Mouse (Mus musculus): Measurements from ENCODE around the gene Txndc9.

Txndc9 gene

DNA sequence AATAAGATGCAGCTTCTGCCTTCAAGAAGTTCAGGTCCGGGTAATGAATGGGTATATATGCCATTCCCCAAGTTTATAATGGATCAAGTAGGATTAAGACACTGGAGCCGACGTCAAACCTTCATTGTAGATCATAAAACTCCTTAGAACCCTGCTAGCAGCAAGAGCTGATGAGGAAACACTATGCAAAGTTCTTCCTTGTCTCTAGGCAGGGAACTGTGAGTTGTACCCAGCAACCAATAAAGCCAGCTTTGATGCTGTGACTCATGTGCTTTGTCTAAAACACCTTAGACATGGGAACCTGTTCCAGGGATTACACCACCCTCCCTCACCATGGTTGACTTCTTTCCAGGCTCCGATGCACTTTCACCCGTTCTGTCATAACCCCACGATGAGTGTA is 28.9 kb downstream of the Txndc9 start:
- no peak for DNase-seq

DNA sequence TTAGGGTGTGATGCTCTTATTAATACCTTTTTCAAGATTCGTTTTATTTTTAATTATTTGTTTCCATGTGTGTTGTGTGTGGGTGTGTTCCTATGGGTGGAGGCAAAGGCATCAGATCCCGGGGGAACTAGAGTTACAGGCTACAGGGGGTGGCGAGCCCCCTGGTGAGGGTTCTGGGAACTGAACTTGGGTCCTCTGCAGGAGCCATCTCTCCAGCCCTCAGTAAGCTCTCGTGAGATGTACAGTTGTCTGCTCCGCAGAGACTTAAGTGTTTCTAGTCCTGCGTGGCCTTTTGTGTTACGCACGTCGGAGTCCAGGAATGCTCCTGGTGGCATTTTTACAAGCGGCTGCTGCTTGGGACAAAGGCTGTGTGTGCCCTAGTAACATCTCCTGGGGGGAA is 32.1 kb downstream of the Txndc9 start:
- DNase-seq, result no peak

DNA sequence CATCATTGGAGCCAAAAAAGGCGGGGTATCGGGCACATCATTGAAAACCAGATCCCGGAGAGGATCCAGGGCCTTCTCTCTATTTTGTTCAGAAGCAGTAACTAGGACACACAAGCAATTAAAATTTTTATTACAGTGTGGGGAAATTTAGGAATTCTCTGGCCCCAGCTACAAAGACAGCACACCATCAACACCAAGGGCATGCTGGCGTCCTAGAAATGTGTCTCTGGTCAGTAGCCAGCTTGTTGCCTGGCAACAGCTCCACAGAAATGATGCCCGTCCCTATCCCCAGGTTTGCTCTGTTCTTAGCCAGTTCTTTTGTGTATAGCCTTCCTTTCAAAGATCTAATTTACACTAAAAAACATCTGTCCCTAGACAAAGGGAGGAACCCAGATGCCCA is 38.2 kb downstream of the Txndc9 start:
- no peak for DNase-seq

DNA sequence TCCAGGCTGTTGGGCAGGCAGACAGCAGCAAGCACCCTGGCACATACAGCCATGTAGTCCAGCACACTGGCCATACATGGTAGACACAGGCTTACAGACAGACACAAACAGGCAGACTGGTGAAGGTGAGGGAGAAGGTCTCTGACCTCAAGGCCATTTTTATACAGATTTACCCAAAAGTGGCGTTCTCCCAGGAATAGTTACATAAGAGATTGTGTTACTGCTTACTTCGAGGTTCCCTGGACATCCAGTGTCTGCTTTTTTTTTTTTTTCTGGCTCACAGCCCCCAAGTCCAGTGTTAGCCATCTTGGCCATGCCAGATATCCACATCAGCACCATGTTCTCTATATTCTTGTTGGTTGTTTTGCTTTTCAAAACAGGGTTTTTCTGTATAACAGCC is 39.2 kb downstream of the Txndc9 start:
- DNase-seq, result no peak

DNA sequence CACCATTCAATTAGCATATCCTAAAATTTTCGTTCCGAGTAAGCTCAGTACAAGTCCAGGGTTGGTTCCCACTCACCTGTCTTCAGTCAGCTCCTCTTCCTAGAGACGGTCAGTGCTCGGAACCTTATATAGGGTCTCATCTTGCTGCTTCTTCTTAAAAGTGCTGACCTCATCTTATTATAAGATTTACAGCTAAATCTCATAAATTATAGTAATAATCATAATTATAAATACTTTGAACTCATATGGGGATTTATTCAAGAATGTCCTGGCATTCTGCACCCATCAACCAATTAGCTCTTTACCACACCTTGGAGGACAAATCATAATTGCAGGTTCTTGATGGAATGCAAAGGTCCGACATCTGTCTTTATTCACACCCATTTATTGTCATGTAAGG is 40.0 kb downstream of the Txndc9 start, which contains the start of gene Lyg1:
Gene Lyg1 (minus strand): TSS at position 101 of the 400 bp plus-strand sequence.
- DNase-seq, result no peak

GRCm38 (mm10) chr1:37956690-37957431 is 40.8 kb downstream of the Txndc9 start:
- no peak for DNase-seq

DNA sequence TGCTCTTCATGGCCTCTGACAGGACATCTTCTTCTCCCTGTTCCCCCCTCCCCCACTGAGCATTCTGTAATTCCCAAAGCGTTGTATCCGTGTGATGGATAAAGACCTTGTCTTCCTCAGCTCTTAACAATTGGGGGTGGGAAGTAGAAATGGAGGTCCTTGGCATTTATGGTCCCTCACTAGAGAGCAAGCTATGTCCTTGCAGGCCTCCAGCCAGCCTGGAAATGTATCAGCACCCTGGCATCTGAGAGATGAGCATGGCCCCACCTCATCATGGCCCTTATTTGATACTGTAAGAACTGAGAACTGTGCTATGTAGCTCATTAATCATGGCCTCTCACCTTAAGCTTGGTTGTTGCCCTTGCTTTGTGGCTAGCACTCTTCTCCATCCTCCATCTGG is 42.4 kb downstream of the Txndc9 start:
- no peak for DNase-seq

DNA sequence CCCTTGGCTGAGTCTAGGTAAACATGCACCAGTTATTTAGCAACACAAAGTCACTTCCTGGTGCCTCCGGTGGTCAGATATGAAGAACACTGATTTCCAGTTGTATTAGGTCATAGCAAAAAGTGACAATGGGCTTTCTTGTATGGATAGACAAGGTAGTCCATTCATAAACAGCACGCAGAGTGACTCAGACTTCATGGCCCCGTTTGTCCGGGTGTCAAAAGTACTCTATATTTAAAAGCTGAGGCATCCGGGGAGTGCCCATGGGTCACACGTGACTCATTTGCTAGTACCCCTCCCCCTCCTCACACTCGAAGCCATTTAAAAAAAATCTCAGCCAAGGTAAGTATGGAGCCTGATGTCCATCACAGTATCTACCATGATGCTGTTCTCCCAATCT is 42.9 kb downstream of the Txndc9 start:
- no peak for DNase-seq

GRCm38 (mm10) chr1:37948906-37949305 is 48.8 kb downstream of the Txndc9 start:
- no peak for DNase-seq

Data from liver (tissue).